Mouse (Mus musculus) E14TG2a.4 (cell line): Measurements from ENCODE around the gene Rimbp2.

Source experiments
- H3K27me3 ChIP-seq: 2 replicates; pipeline ENCODE4 v1.6.1; 2014; ENCODE audit warnings: low read length, control low read depth; ENCODE audit not compliant: insufficient read depth
- H3K36me3 ChIP-seq: 2 replicates; pipeline ENCODE4 v1.6.1; 2014; ENCODE audit warnings: low read length, control low read depth; ENCODE audit not compliant: insufficient read depth
- H3K4me1 ChIP-seq: replicated peaks from 2 replicates; pipeline ENCODE4 v1.6.1; 2014; ENCODE audit warnings: low read depth, low read length, control low read depth
- H3K4me3 ChIP-seq: replicated peaks from 2 replicates; pipeline ENCODE4 v1.5.1; 2014; ENCODE audit warnings: mild to moderate bottlenecking, low read length
- H3K9me3 ChIP-seq: 2 replicates; pipeline ENCODE4 v1.6.1; 2014; ENCODE audit warnings: low read length, control low read depth
- CTCF ChIP-seq: conservative IDR thresholded peaks from 2 replicates; pipeline ENCODE4 v1.5.1; 2014; ENCODE audit warnings: low read length
- NANOG ChIP-seq: IDR thresholded peaks from 2 replicates; pipeline ENCODE4 v1.6.1; 2014; ENCODE audit warnings: borderline replicate concordance, low read length, mixed read lengths
- POU5F1 ChIP-seq: IDR thresholded peaks from 2 replicates; pipeline ENCODE4 v1.6.1; 2014; ENCODE audit warnings: low read length, borderline replicate concordance

The Rimbp2 gene

GRCm38 (mm10) chr5:128951472-128951871, 1.8 kb downstream of the Rimbp2 start:
- Histone ChIP-seq H3K4me3 (no peak overlapping the region), H3K9me3 (peaks cover 1% of the 10 kb centered on the region; the same call in 1 of the 2 replicates), H3K27me3 (peaks cover 22% of the 10 kb centered on the region), H3K4me1 (peaks cover 26% of the 10 kb centered on the region), H3K36me3 (no peaks in the 10 kb centered on the region)
- TF ChIP-seq NANOG: no peak
- TF ChIP-seq POU5F1: no peak

GRCm38 (mm10) chr5:128947093-128947492, 6.2 kb downstream of the Rimbp2 start:
- no peaks in the 10 kb centered on the region for H3K36me3 ChIP-seq
- H3K4me1 ChIP-seq: peaks cover 6% of the 10 kb centered on the region
- peaks cover 9% of the 10 kb centered on the region for H3K9me3 ChIP-seq
- no peak for TF ChIP-seq NANOG
- peak; percentile 56 for TF ChIP-seq CTCF
- no peak for TF ChIP-seq POU5F1
- H3K27me3 ChIP-seq: peaks cover 14% of the 10 kb centered on the region
- no peak overlapping the region for H3K4me3 ChIP-seq

GRCm38 (mm10) chr5:128940436-128940835, 12.8 kb downstream of the Rimbp2 start:
- no peaks in the 10 kb centered on the region for H3K9me3 ChIP-seq
- no peaks in the 10 kb centered on the region for H3K36me3 ChIP-seq
- no peak overlapping the region for H3K4me3 ChIP-seq
- H3K4me1 ChIP-seq: no peaks in the 10 kb centered on the region
- peaks cover 1% of the 10 kb centered on the region; the same call in 1 of the 2 replicates for H3K27me3 ChIP-seq
- no peak for TF ChIP-seq NANOG

GRCm38 (mm10) chr5:128935359-128935899, 17.9 kb downstream of the Rimbp2 start:
- Histone ChIP-seq H3K27me3 (peaks cover 29% of the 10 kb centered on the region), H3K9me3 (0 out of 2 replicates have a peak, but pooled peaks cover 7% of the 10 kb centered on the region), H3K36me3 (no peaks in the 10 kb centered on the region), H3K4me1 (no peaks in the 10 kb centered on the region), H3K4me3 (no peak overlapping the region)
- TF ChIP-seq CTCF: no peak
- TF ChIP-seq NANOG: no peak
- TF ChIP-seq POU5F1: no peak

- Histone ChIP-seq H3K4me1 (no peaks in the 10 kb centered on the region), H3K27me3 (peaks cover 42% of the 10 kb centered on the region), H3K9me3 (0 out of 2 replicates have a peak, but pooled peaks cover 7% of the 10 kb centered on the region), H3K4me3 (no peak overlapping the region), H3K36me3 (no peaks in the 10 kb centered on the region)
- TF ChIP-seq POU5F1: no peak
- no peak for TF ChIP-seq NANOG
- no peak for TF ChIP-seq CTCF
Measured at GRCm38 (mm10) chr5:128932776-128933175, 20.5 kb downstream of the Rimbp2 start.

- Histone ChIP-seq H3K36me3 (no peaks in the 10 kb centered on the region), H3K9me3 (no peaks in the 10 kb centered on the region), H3K4me3 (no peak overlapping the region), H3K4me1 (0 out of 2 replicates have a peak, but pooled peaks cover 3% of the 10 kb centered on the region), H3K27me3 (peaks cover 13% of the 10 kb centered on the region)
- no peak for TF ChIP-seq CTCF
Measured at GRCm38 (mm10) chr5:128925073-128925472, 28.2 kb downstream of the Rimbp2 start.

- Histone ChIP-seq H3K9me3 (peaks cover 4% of the 10 kb centered on the region), H3K4me3 (no peak overlapping the region), H3K27me3 (no peaks in the 10 kb centered on the region; the same call in 1 of the 2 replicates), H3K36me3 (no peaks in the 10 kb centered on the region), H3K4me1 (peaks cover 12% of the 10 kb centered on the region)
- no peak for TF ChIP-seq NANOG
Measured at GRCm38 (mm10) chr5:128920112-128920511, 33.2 kb downstream of the Rimbp2 start.

GRCm38 (mm10) chr5:128917116-128917959, 35.9 kb downstream of the Rimbp2 start:
- H3K4me1 ChIP-seq: peaks cover 9% of the 10 kb centered on the region
- no peak overlapping the region for H3K4me3 ChIP-seq
- H3K9me3 ChIP-seq: peaks cover 4% of the 10 kb centered on the region
- no peak for TF ChIP-seq NANOG
- H3K36me3 ChIP-seq: no peaks in the 10 kb centered on the region
- H3K27me3 ChIP-seq: no peaks in the 10 kb centered on the region; the same call in 1 of the 2 replicates

GRCm38 (mm10) chr5:128913820-128914219, 39.5 kb downstream of the Rimbp2 start:
- Histone ChIP-seq H3K9me3 (peaks cover 4% of the 10 kb centered on the region), H3K36me3 (no peaks in the 10 kb centered on the region), H3K4me3 (no peak overlapping the region), H3K27me3 (no peaks in the 10 kb centered on the region), H3K4me1 (peaks cover 18% of the 10 kb centered on the region)
- TF ChIP-seq CTCF: peak; percentile 85
- no peak for TF ChIP-seq NANOG
- no peak for TF ChIP-seq POU5F1
